Mouse (Mus musculus): ENCODE data around the gene Cnn1. TPM values are rescaled to one million over a fixed set of nuclear protein-coding genes. Genes with fewer than 3 reads are reported as not detected.

Gene Cnn1
- total RNA-seq (2021) = 1 to 10 TPM in 1 of 2 experiments, under 1 TPM in 1; 0.45 to 1.4 TPM
- long read RNA-seq, experiment 1 = 0 reads
- long read RNA-seq, experiment 2 = 0 reads

GRCm38 (mm10) chr9:22098993-22099696 lies at the start of gene Cnn1:
Gene Cnn1, plus strand, starts transcription at chr9:22099216.
- no peak for DNase-seq (ENCODE audit: low spot score in 2 of 2)

GRCm38 (mm10) chr9:22049315-22049714 lies 49.7 kb upstream of the Cnn1 start:
- no peak for DNase-seq (ENCODE audit: low spot score in 2 of 2)

GRCm38 (mm10) chr9:22049721-22050270 lies 49.2 kb upstream of the Cnn1 start:
- no peak for DNase-seq (ENCODE audit: low spot score in 2 of 2)

- DNase-seq (ENCODE audit: low spot score in 2 of 2) = peak in 1 of 2 experiments; percentile 55
These were observed 48.6 kb upstream of the Cnn1 start for GRCm38 (mm10) chr9:22050351-22050889.

GRCm38 (mm10) chr9:22051161-22051957 lies 47.7 kb upstream of the Cnn1 start:
- DNase-seq (ENCODE audit: low spot score in 2 of 2) = peak in 1 of 2 experiments; percentile 47

GRCm38 (mm10) chr9:22051958-22052254 lies 47.1 kb upstream of the Cnn1 start, which contains the start of gene Elavl3:
Gene Elavl3, minus strand, starts transcription at chr9:22052023.
- peak; percentile 81 to 89 for DNase-seq (ENCODE audit: low spot score in 2 of 2)

GRCm38 (mm10) chr9:22053657-22054056 lies 45.4 kb upstream of the Cnn1 start:
- DNase-seq (ENCODE audit: low spot score in 2 of 2) = no peak

GRCm38 (mm10) chr9:22054411-22055076 lies 44.5 kb upstream of the Cnn1 start:
- DNase-seq (ENCODE audit: low spot score in 2 of 2) = peak; percentile 76 to 86

- no peak for DNase-seq (ENCODE audit: low spot score in 2 of 2)
These were observed 43.3 kb upstream of the Cnn1 start for GRCm38 (mm10) chr9:22055713-22056112.

GRCm38 (mm10) chr9:22056303-22056910 lies 42.6 kb upstream of the Cnn1 start:
- no peak for DNase-seq (ENCODE audit: low spot score in 2 of 2)

GRCm38 (mm10) chr9:22057031-22057517 lies 41.9 kb upstream of the Cnn1 start:
- DNase-seq (ENCODE audit: low spot score in 2 of 2) = no peak

- DNase-seq (ENCODE audit: low spot score in 2 of 2) = peak in 1 of 2 experiments; percentile 26
These were observed 41.0 kb upstream of the Cnn1 start for GRCm38 (mm10) chr9:22058011-22058424.

- DNase-seq (ENCODE audit: low spot score in 2 of 2) = no peak
These were observed 37.7 kb upstream of the Cnn1 start for GRCm38 (mm10) chr9:22061339-22061738.

- DNase-seq (ENCODE audit: low spot score in 2 of 2) = no peak
These were observed 34.7 kb upstream of the Cnn1 start for GRCm38 (mm10) chr9:22064341-22064740.

GRCm38 (mm10) chr9:22065642-22066041 lies 33.4 kb upstream of the Cnn1 start:
- no peak for DNase-seq (ENCODE audit: low spot score in 2 of 2)

- DNase-seq (ENCODE audit: low spot score in 2 of 2) = no peak
These were observed 32.6 kb upstream of the Cnn1 start for GRCm38 (mm10) chr9:22066433-22066832.

GRCm38 (mm10) chr9:22067195-22067594 lies 31.8 kb upstream of the Cnn1 start:
- no peak for DNase-seq (ENCODE audit: low spot score in 2 of 2)

- DNase-seq (ENCODE audit: low spot score in 2 of 2) = no peak
These were observed 29.0 kb upstream of the Cnn1 start for GRCm38 (mm10) chr9:22069881-22070553.

- peak; percentile 97 to 98 for DNase-seq (ENCODE audit: low spot score in 2 of 2)
These were observed 28.0 kb upstream of the Cnn1 start, which contains the start of the genes Gm49318 and Zfp653 for GRCm38 (mm10) chr9:22070791-22071573. Gene Gm49318, minus strand, starts transcription at chr9:22071259. Gene Zfp653, minus strand, starts transcription at chr9:22071376.
